Mouse (Mus musculus) CH12.LX (cell line): ENCODE measurements at regions not wholly inside any gene's neighbourhood (a gene's known extent, or its start where the extent isn't known, plus 50 kb on each side); places are given as distances from the start of the nearest gene placed in this dataset.

Experiments used
- DNase-seq: peaks from one replicate; pipeline ENCODE4 v3.0.0-alpha.2; 2013; ENCODE audit errors: extremely low read depth
- H3K27ac ChIP-seq: 2 replicates; pipeline ENCODE4 v1.5.1; 2012; ENCODE audit warnings: low read depth, mild to moderate bottlenecking, control low read depth, moderate library complexity; ENCODE audit not compliant: insufficient read depth
- H3K27me3 ChIP-seq: replicated peaks from 2 replicates; pipeline ENCODE3; 2012; ENCODE audit warnings: inconsistent platforms
- H3K36me3 ChIP-seq, 2 experiments: replicated peaks in 1 of 2; 2 replicates each; pipeline versions ENCODE3 to v1.6.1; 2012; ENCODE audit warnings: inconsistent platforms in 1 of 2, low read length in 1 of 2, mild to moderate bottlenecking in 1 of 2, mixed read lengths in 1 of 2, moderate library complexity in 1 of 2; ENCODE audit not compliant: control insufficient read depth in 1 of 2, insufficient read depth in 1 of 2
- H3K4me1 ChIP-seq, 2 experiments: 2 replicates each; pipeline ENCODE4 v1.6.1; 2012; ENCODE audit warnings: inconsistent platforms in 1 of 2, moderate library complexity in 1 of 2; ENCODE audit not compliant: insufficient read depth in 2 of 2, control insufficient read depth in 1 of 2
- H3K4me2 ChIP-seq: 2 replicates; pipeline ENCODE4 v1.6.1; 2012; ENCODE audit warnings: low read depth, mild to moderate bottlenecking, control low read depth; ENCODE audit not compliant: poor library complexity, insufficient read depth, severe bottlenecking
- H3K4me3 ChIP-seq, 3 experiments: fragments of 150-350 bp in 1 of 3; sonication (generic) in 1 of 3; replicated peaks in 1 of 3; 2 replicates each; pipeline versions ENCODE3 to v1.5.1; 2011 to 2012; ENCODE audit warnings: low read depth in 2 of 3, low read length in 2 of 3, mild to moderate bottlenecking in 2 of 3, moderate library complexity in 2 of 3, control low read depth in 1 of 3, improper control_type of control experiment in 1 of 3, inconsistent platforms in 1 of 3, mixed read lengths in 1 of 3; ENCODE audit not compliant: poor library complexity in 1 of 3
- H3K79me2 ChIP-seq: replicated peaks from 2 replicates; pipeline ENCODE4 v1.6.1; 2012; ENCODE audit warnings: mild to moderate bottlenecking, moderate library complexity; ENCODE audit not compliant: control insufficient read depth, poor library complexity, insufficient read depth, severe bottlenecking; ENCODE audit errors: extremely low read depth
- H3K9ac ChIP-seq: 2 replicates; pipeline ENCODE4 v1.6.1; 2012; ENCODE audit warnings: low read depth, mild to moderate bottlenecking, control low read depth, moderate library complexity; ENCODE audit not compliant: insufficient read depth
- H3K9me3 ChIP-seq: replicated peaks from 2 replicates; pipeline ENCODE3; 2012; ENCODE audit warnings: low read length, inconsistent platforms, mixed read lengths
- BHLHE40 ChIP-seq: IDR thresholded peaks from 2 replicates; pipeline ENCODE4 v1.6.1; 2011; ENCODE audit warnings: mild to moderate bottlenecking, low read depth, low read length, improper control_type of control experiment
- CHD2 ChIP-seq: IDR thresholded peaks from 2 replicates; pipeline ENCODE4 v1.6.1; 2011; ENCODE audit warnings: low read length, improper control_type of control experiment
- CTCF ChIP-seq, 2 experiments: IDR thresholded peaks in 1 of 2; conservative IDR thresholded peaks in 1 of 2; 2 replicates each; pipeline ENCODE4 v1.5.1; 2011 to 2012; ENCODE audit warnings: low read depth in 2 of 2, low read length in 2 of 2, improper control_type of control experiment in 1 of 2, inconsistent platforms in 1 of 2, mild to moderate bottlenecking in 1 of 2, moderate library complexity in 1 of 2
- E2F4 ChIP-seq: IDR thresholded peaks from 2 replicates; pipeline ENCODE4 v1.6.1; 2011; ENCODE audit warnings: low read depth, low read length, improper control_type of control experiment; ENCODE audit not compliant: insufficient replicate concordance
- ELF1 ChIP-seq: IDR thresholded peaks from 2 replicates; pipeline ENCODE4 v1.6.1; 2014; ENCODE audit warnings: low read depth, mild to moderate bottlenecking, inconsistent platforms, low read length, improper control_type of control experiment
- EP300 ChIP-seq: IDR thresholded peaks from 2 replicates; pipeline ENCODE4 v1.6.1; 2011; ENCODE audit warnings: low read length, improper control_type of control experiment
- ETS1 ChIP-seq: conservative IDR thresholded peaks from 2 replicates; pipeline ENCODE4 v1.6.1; 2012; ENCODE audit warnings: low read depth, mild to moderate bottlenecking, inconsistent platforms, low read length, improper control_type of control experiment, moderate library complexity
- HCFC1 ChIP-seq: IDR thresholded peaks from 2 replicates; pipeline ENCODE4 v1.6.1; 2012; ENCODE audit warnings: low read depth, mild to moderate bottlenecking, inconsistent platforms, low read length, improper control_type of control experiment
- IRF4 ChIP-seq: IDR thresholded peaks from 2 replicates; pipeline ENCODE4 v1.6.1; 2014; ENCODE audit warnings: low read depth, mild to moderate bottlenecking, inconsistent platforms, low read length, improper control_type of control experiment
- JUN ChIP-seq: IDR thresholded peaks from 2 replicates; pipeline ENCODE4 v1.6.1; 2011; ENCODE audit warnings: low read depth, mild to moderate bottlenecking, low read length, improper control_type of control experiment, moderate library complexity; ENCODE audit not compliant: insufficient read depth
- JUND ChIP-seq: conservative IDR thresholded peaks from 2 replicates; pipeline ENCODE4 v1.6.1; 2011; ENCODE audit warnings: low read depth, low read length, improper control_type of control experiment
- KAT2A ChIP-seq: IDR thresholded peaks from 2 replicates; pipeline ENCODE4 v1.6.1; 2012; ENCODE audit warnings: low read length, improper control_type of control experiment, inconsistent platforms; ENCODE audit not compliant: insufficient replicate concordance
- MAX ChIP-seq: IDR thresholded peaks from 2 replicates; pipeline ENCODE4 v1.6.1; 2011; ENCODE audit warnings: low read length, improper control_type of control experiment
- MAZ ChIP-seq: IDR thresholded peaks from 2 replicates; pipeline ENCODE4 v1.6.1; 2012; ENCODE audit warnings: low read depth, mild to moderate bottlenecking, inconsistent platforms, low read length, improper control_type of control experiment, moderate library complexity
- MXI1 ChIP-seq: IDR thresholded peaks from 2 replicates; pipeline ENCODE4 v1.6.1; 2011; ENCODE audit warnings: mild to moderate bottlenecking, low read depth, low read length, improper control_type of control experiment
- MYC ChIP-seq: IDR thresholded peaks from 2 replicates; pipeline ENCODE4 v1.6.1; 2011; ENCODE audit warnings: low read depth, mild to moderate bottlenecking, improper control_type of control experiment, low read length
- NELFE ChIP-seq: IDR thresholded peaks from 2 replicates; pipeline ENCODE4 v1.6.1; 2011; ENCODE audit warnings: low read depth, low read length, improper control_type of control experiment
- POLR2AphosphoS2 ChIP-seq: IDR thresholded peaks from 2 replicates; pipeline ENCODE4 v1.6.1; 2011; ENCODE audit warnings: low read depth, low read length, improper control_type of control experiment
- RCOR1 ChIP-seq: conservative IDR thresholded peaks from 2 replicates; pipeline ENCODE4 v1.6.1; 2012; ENCODE audit warnings: low read depth, mild to moderate bottlenecking, inconsistent platforms, low read length, improper control_type of control experiment
- SIN3A ChIP-seq: IDR thresholded peaks from 2 replicates; pipeline ENCODE4 v1.6.1; 2012; ENCODE audit warnings: low read length, improper control_type of control experiment, inconsistent platforms
- SMC3 ChIP-seq: IDR thresholded peaks from 2 replicates; pipeline ENCODE4 v1.6.1; 2011; ENCODE audit warnings: low read depth, low read length, improper control_type of control experiment
- TCF12 ChIP-seq: IDR thresholded peaks from 2 replicates; pipeline ENCODE4 v1.6.1; 2014; ENCODE audit warnings: low read depth, mild to moderate bottlenecking, inconsistent platforms, low read length, improper control_type of control experiment
- UBTF ChIP-seq: IDR thresholded peaks from 2 replicates; pipeline ENCODE4 v1.6.1; 2012; ENCODE audit warnings: low read depth, mild to moderate bottlenecking, inconsistent platforms, low read length, improper control_type of control experiment, moderate library complexity
- USF1 ChIP-seq: IDR thresholded peaks from 2 replicates; pipeline ENCODE4 v1.6.1; 2014; ENCODE audit warnings: low read depth, mild to moderate bottlenecking, inconsistent platforms, low read length, improper control_type of control experiment
- ZC3H11A ChIP-seq: IDR thresholded peaks from 2 replicates; pipeline ENCODE4 v1.6.1; 2012; ENCODE audit warnings: low read depth, mild to moderate bottlenecking, inconsistent platforms, low read length, improper control_type of control experiment
- ZMIZ1 ChIP-seq: IDR thresholded peaks from 2 replicates; pipeline ENCODE4 v1.6.1; 2012; ENCODE audit warnings: low read depth, mild to moderate bottlenecking, inconsistent platforms, low read length, improper control_type of control experiment
- ZNF384 ChIP-seq: IDR thresholded peaks from 2 replicates; pipeline ENCODE4 v1.6.1; 2012; ENCODE audit warnings: low read depth, low read length, improper control_type of control experiment, inconsistent platforms
- dilution Hi-C: fragments of 300-500 bp; cut with MboI; formaldehyde crosslinking; loops from 2 replicates; pipeline ENCODE4 v1.14.3; 2020; ENCODE audit warnings: low sequenced_read_pairs; ENCODE audit not compliant: extremely low pct_unique_long_range_greater_than_20kb, extremely low pct_ligation_motif_present
- in situ Hi-C: fragments of 300-500 bp; cut with MboI; formaldehyde crosslinking; loops from 3 replicates; pipeline ENCODE4 v1.14.3; 2019; ENCODE audit warnings: low sequenced_read_pairs, low pct_ligation_motif_present, low pct_unique_long_range_greater_than_20kb, mixed read lengths

GRCm38 (mm10) chr1:83645606-83646005 lies 237.6 kb upstream of the Sphkap start:
- in situ Hi-C loops, result no loop called here
- Histone ChIP-seq H3K9ac (no peak overlapping the region), H3K36me3 (no peaks in the 10 kb centered on the region), H3K9me3 (no peaks in the 10 kb centered on the region), H3K27ac (no peak overlapping the region), H3K79me2 (no peaks in the 10 kb centered on the region), H3K27me3 (no peaks in the 10 kb centered on the region)
- dilution Hi-C loops, result no loop called here
- no peak for TF ChIP-seq USF1
- TF ChIP-seq HCFC1, result no peak
- TF ChIP-seq ELF1, result no peak
- TF ChIP-seq MXI1, result no peak
- TF ChIP-seq UBTF, result no peak
- TF ChIP-seq SMC3, result no peak
- no peak for TF ChIP-seq JUND
- TF ChIP-seq KAT2A, result no peak
- TF ChIP-seq, all 38 proteins: peak for 0
- H3K4me2 ChIP-seq, result no peak overlapping the region
- no peak for DNase-seq
- no peaks in the 10 kb centered on the region for H3K4me1 ChIP-seq
- H3K4me3 ChIP-seq, result no peak overlapping the region

DNA sequence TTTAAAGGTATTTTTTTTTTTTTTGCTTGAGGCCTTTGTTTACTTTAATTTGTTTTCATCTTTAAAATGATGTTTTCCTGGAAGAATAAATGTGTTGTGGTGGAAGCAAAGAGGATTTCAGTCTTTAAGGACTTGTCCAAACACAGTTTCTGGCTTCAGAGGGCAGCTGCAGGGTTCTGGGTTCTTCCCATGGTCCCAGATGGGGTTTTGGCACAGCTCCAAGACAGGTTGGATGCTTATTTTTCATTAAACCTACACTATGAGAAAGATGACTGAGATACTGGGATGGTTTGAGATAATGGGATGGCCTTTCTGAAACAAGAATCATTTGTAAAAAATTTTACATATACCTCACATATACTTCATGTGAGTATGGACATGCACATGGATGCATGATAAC lies 234.7 kb upstream of the Sphkap start:
- H3K4me2 ChIP-seq, result no peak overlapping the region
- H3K79me2 ChIP-seq, result no peaks in the 10 kb centered on the region
- no peaks in the 10 kb centered on the region for H3K27me3 ChIP-seq
- no peak for TF ChIP-seq JUN
- TF ChIP-seq ZNF384, result no peak
- TF ChIP-seq SIN3A, result no peak
- no peak for TF ChIP-seq NELFE
- no peak for TF ChIP-seq ZMIZ1
- no peak for TF ChIP-seq JUND
- TF ChIP-seq E2F4, result no peak
- no peak for TF ChIP-seq ELF1
- TF ChIP-seq TCF12, result no peak
- H3K9me3 ChIP-seq, result no peaks in the 10 kb centered on the region
- DNase-seq, result no peak
- no peaks in the 10 kb centered on the region for H3K4me1 ChIP-seq
- H3K27ac ChIP-seq, result no peak overlapping the region
- dilution Hi-C loops (no loop called here), in situ Hi-C loops (no loop called here)
- no peak overlapping the region for H3K9ac ChIP-seq
- no peak overlapping the region for H3K4me3 ChIP-seq
- no peaks in the 10 kb centered on the region for H3K36me3 ChIP-seq

- no peak for DNase-seq
- dilution Hi-C loops (no loop called here), in situ Hi-C loops (no loop called here)
- no peak overlapping the region for H3K4me2 ChIP-seq
- H3K9me3 ChIP-seq, result no peaks in the 10 kb centered on the region
- H3K36me3 ChIP-seq, result no peaks in the 10 kb centered on the region
- TF ChIP-seq MAZ (no peak), CHD2 (no peak), ETS1 (no peak), UBTF (no peak), MYC (no peak), HCFC1 (no peak), USF1 (no peak), MXI1 (no peak), SIN3A (no peak), MAX (no peak), POLR2AphosphoS2 (no peak), ZC3H11A (no peak), SMC3 (no peak), RCOR1 (no peak), IRF4 (no peak), CTCF (conservative IDR thresholded peaks at IDR 0.05 in 1 of 2, IDR thresholded peaks at IDR 0.05 in 1 of 2; ENCODE audit: low read depth in 2 of 2, low read length in 2 of 2) (no peak), EP300 (no peak), BHLHE40 (no peak)
- H3K27me3 ChIP-seq, result no peaks in the 10 kb centered on the region
- H3K4me3 ChIP-seq, result no peak overlapping the region
- no peak overlapping the region for H3K9ac ChIP-seq
- H3K27ac ChIP-seq, result no peak overlapping the region
- H3K4me1 ChIP-seq, result peaks cover 0 to 10% of the 10 kb centered on the region in 2 experiments; a peak in 2 of 4 replicates
- no peaks in the 10 kb centered on the region for H3K79me2 ChIP-seq
Measured at GRCm38 (mm10) chr1:83636051-83636450, 228.1 kb upstream of the Sphkap start.
